Comparison of ENCODE assay signal across 11 mouse cellular contexts in genomic region chrX:143931400-143932185, GRCm38 (mm10). TPM values are rescaled to one million over a fixed set of nuclear protein-coding genes. Genes with fewer than 3 reads are reported as not detected.
DNase-seq lines count a peak whose midpoint lies in the region; ATAC-seq lines count a peak whose summit lies in the region.
"Had no signal": no experiment of that assay in that cellular context is flagged by ENCODE, and none has a peak within 500 bp of the region (broad histone marks: within the 10 kb centered on the region; RNA-seq: fewer than 3 reads in every experiment).

No protein-coding gene starts in this region.

- peak overlapping the region; percentile 31; the same call in 1 of the 2 replicates for H3K4me2 ChIP-seq in neural tube, embryonic 11.5 days (ENCODE audit: low read depth)

- H3K9ac ChIP-seq in neural tube, embryonic 11.5 days (ENCODE audit: low read length) = peak overlapping the region; percentile 45

- H3K9me3 ChIP-seq in neural tube, embryonic 11.5 days (ENCODE audit: control insufficient read depth, low read length) = no peaks in the 10 kb centered on the region
- H3K9me3 ChIP-seq in hindbrain, embryonic 10.5 days = no peaks in the 10 kb centered on the region
- no peaks in the 10 kb centered on the region for H3K9me3 ChIP-seq in midbrain, embryonic 10.5 days (replicated peaks)

- 44% methylated on average over 6 of the region's 6 CpGs for WGBS in neural tube, embryonic 11.5 days
- 48% methylated on average over 6 of the region's 6 CpGs for WGBS in hindbrain, embryonic 10.5 days
- WGBS in midbrain, embryonic 10.5 days = 53% methylated on average over 6 of the region's 6 CpGs

- H3K27ac ChIP-seq in neural tube, embryonic 11.5 days (ENCODE audit: low read depth, low read length) = peak overlapping the region; percentile 75
- peak overlapping the region; percentile 81 for H3K27ac ChIP-seq in hindbrain, embryonic 10.5 days
- H3K27ac ChIP-seq in midbrain, embryonic 10.5 days (replicated peaks) = peak overlapping the region; percentile 75
- H3K27ac ChIP-seq: gastrocnemius, adult 2 months had no signal

- H3K4me3 ChIP-seq in neural tube, embryonic 11.5 days (ENCODE audit: low read depth, low read length) = peak overlapping the region; percentile 31
- peak overlapping the region; percentile 42 for H3K4me3 ChIP-seq in hindbrain, embryonic 10.5 days
- H3K4me3 ChIP-seq in midbrain, embryonic 10.5 days = peak overlapping the region; percentile 39
- H3K4me3 ChIP-seq: gastrocnemius, adult 2 months had no signal

- no peaks in the 10 kb centered on the region for H3K4me1 ChIP-seq in neural tube, embryonic 11.5 days (ENCODE audit: control insufficient read depth, insufficient read depth, low read length)
- no peaks in the 10 kb centered on the region for H3K4me1 ChIP-seq in hindbrain, embryonic 10.5 days (replicated peaks)
- peaks cover 7% of the 10 kb centered on the region; the same call in 1 of the 2 replicates for H3K4me1 ChIP-seq in midbrain, embryonic 10.5 days

- peak; percentile 72 for ATAC-seq in neural tube, embryonic 11.5 days (ENCODE audit: insufficient read depth, low FRiP score, low TSS enrichment)

- H3K27me3 ChIP-seq in neural tube, embryonic 11.5 days (ENCODE audit: control insufficient read depth, insufficient read depth, low read length) = no peaks in the 10 kb centered on the region
- H3K27me3 ChIP-seq in hindbrain, embryonic 10.5 days (ENCODE audit: insufficient read depth, poor library complexity, severe bottlenecking) = peaks cover 14% of the 10 kb centered on the region; the same call in 1 of the 2 replicates
- H3K27me3 ChIP-seq in midbrain, embryonic 10.5 days (ENCODE audit: low read depth, poor library complexity, severe bottlenecking) = peaks cover 74% of the 10 kb centered on the region

- DNase-seq in neural tube, embryonic 11.5 days (ENCODE audit: low spot score) = peak; percentile 11
- DNase-seq in neural tube, embryonic 10.5 days (ENCODE audit: extremely low spot score, low spot score) = no peak
- peak; percentile 3 for DNase-seq in hindbrain, embryonic 10.5 days (ENCODE audit: low spot score)
- DNase-seq in midbrain, embryonic 10.5 days (ENCODE audit: low spot score) = no peak
- DNase-seq in adrenal gland, postnatal 25 days = no peak
- DNase-seq in lung, adult 18-20 months = no peak
- DNase-seq in gastrocnemius, postnatal 25 days = no peak
- DNase-seq: gastrocnemius, adult 2 months; heart, postnatal 14 days; lung, postnatal 10 days had no signal

- H3K36me3 ChIP-seq in neural tube, embryonic 11.5 days (ENCODE audit: control insufficient read depth, insufficient read depth, low read length) = no peaks in the 10 kb centered on the region
- no peaks in the 10 kb centered on the region for H3K36me3 ChIP-seq in hindbrain, embryonic 10.5 days
- no peaks in the 10 kb centered on the region for H3K36me3 ChIP-seq in midbrain, embryonic 10.5 days

RNA-seq across cellular contexts. Expression of gene Dcx, which starts 1.5 kb away (rescaled TPM):
- polyA plus RNA-seq in neural tube, embryonic 11.5 days (2014; fragmentation: Nextera tagmentation; extraction: Ambion mirVana) = 160 and 182 TPM in 2 replicates
- 39.7 and 94.6 TPM in 2 replicates for polyA plus RNA-seq in hindbrain, embryonic 10.5 days (2016; fragmentation: Nextera tagmentation; extraction: Ambion mirVana)
- polyA plus RNA-seq in midbrain, embryonic 10.5 days (2016; fragmentation: Nextera tagmentation; extraction: Ambion mirVana) = 23.3 and 53.1 TPM in 2 replicates
- 0.48 and 0.73 TPM in 2 replicates for total RNA-seq in adrenal gland, postnatal 25 days (2021)
- total RNA-seq in gastrocnemius, postnatal 25 days (2021) = under 1 TPM in 1 of 2 experiments, not detected in 1; 0.16 TPM
- total RNA-seq: gastrocnemius, adult 2 months; heart, postnatal 14 days; neutrophil, adult 5-6 weeks had no signal

Comparison
In these comparisons a context has a peak if more than half of its experiments do, and no peak if none do; other contexts are left out.
1. DNase-seq: peak in neural tube, embryonic 11.5 days (single experiment) and hindbrain, embryonic 10.5 days (single experiment); none in neural tube, embryonic 10.5 days (single experiment), midbrain, embryonic 10.5 days (single experiment), adrenal gland, postnatal 25 days (single experiment), lung, adult 18-20 months (0 of 2) and gastrocnemius, postnatal 25 days (single experiment).
2. Peak in every context shown above with its lines, with median percentiles within 50 percentile points of each other: H3K27ac ChIP-seq and H3K4me3 ChIP-seq.